8 mouse cellular contexts compared by ENCODE assay signal in the genomic region with DNA sequence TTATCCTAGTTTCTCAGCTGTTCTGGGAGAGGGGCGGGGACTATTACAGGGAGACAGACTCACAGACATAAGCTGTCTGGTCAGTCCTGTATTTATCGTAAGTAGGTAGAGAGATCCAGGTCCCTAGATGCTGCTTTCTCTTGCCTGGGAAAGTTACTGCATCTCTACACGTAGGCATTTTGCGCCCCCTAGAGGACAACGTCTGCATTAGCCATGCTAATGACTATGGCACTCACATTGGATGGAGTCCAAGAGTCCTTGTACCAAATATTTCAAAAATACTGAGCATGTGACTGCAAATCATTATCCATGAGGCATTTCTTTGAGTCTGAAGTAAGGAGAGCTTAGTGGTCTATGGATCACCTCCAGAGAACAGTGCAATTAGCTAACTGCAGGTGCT. TPM values are rescaled to one million over a fixed set of nuclear protein-coding genes. Genes with fewer than 3 reads are reported as not detected.
DNase-seq lines count a peak whose midpoint lies in the region; ATAC-seq and TF ChIP-seq lines count a peak whose summit lies in the region.

No protein-coding gene starts in this region.

- DNase-seq in midbrain, embryonic 11.5 days (ENCODE audit: low spot score, missing footprints) = peak; percentile 94
- peak; percentile 80 for DNase-seq in adrenal gland, adult 2 months
- DNase-seq in embryo, embryonic 10 days (ENCODE audit: low spot score) = peak; percentile 89
- DNase-seq in hindbrain, postnatal 0 days (ENCODE audit: low spot score) = peak; percentile 90
- DNase-seq in limb, embryonic 14.5 days (ENCODE audit: low spot score) = peak; percentile 83
- DNase-seq in right cerebral cortex, postnatal 10 days (ENCODE audit: low spot score in 2 of 2) = peak; percentile 67 to 73
- DNase-seq in urinary bladder, postnatal 4 days (ENCODE audit: low spot score in 2 of 2) = no peak

- WGBS in midbrain, embryonic 11.5 days = 24% methylated on average over 5 of the region's 5 CpGs
- WGBS in midbrain, embryonic 15.5 days = 20% methylated on average over 5 of the region's 5 CpGs
- 20% methylated on average over 5 of the region's 5 CpGs for WGBS in hindbrain, postnatal 0 days
- 16% methylated on average over 5 of the region's 5 CpGs for WGBS in limb, embryonic 14.5 days

- no peak for ATAC-seq in midbrain, embryonic 11.5 days (ENCODE audit: low FRiP score)
- ATAC-seq in midbrain, embryonic 15.5 days (replicated peaks) = no peak
- ATAC-seq in hindbrain, postnatal 0 days = peak; percentile 43; the same call in 1 of the 2 replicates
- ATAC-seq in limb, embryonic 14.5 days (ENCODE audit: low FRiP score, low read depth) = no peak

- no peak overlapping the region for H3K27ac ChIP-seq in midbrain, embryonic 11.5 days (ENCODE audit: low read depth, low read length)
- H3K27ac ChIP-seq in midbrain, embryonic 15.5 days = no peak overlapping the region
- H3K27ac ChIP-seq in hindbrain, postnatal 0 days = no peak overlapping the region
- H3K27ac ChIP-seq in limb, embryonic 14.5 days (replicated peaks; ENCODE audit: low read depth, low read length) = no peak overlapping the region

- no peak overlapping the region for H3K9ac ChIP-seq in midbrain, embryonic 11.5 days (ENCODE audit: low read length)
- H3K9ac ChIP-seq in midbrain, embryonic 15.5 days = no peak overlapping the region
- H3K9ac ChIP-seq in hindbrain, postnatal 0 days (replicated peaks; ENCODE audit: low read length) = no peak overlapping the region
- no peak overlapping the region for H3K9ac ChIP-seq in limb, embryonic 14.5 days (ENCODE audit: low read depth, low read length, severe bottlenecking)

- no peaks in the 10 kb centered on the region for H3K9me3 ChIP-seq in midbrain, embryonic 11.5 days (ENCODE audit: control insufficient read depth, low read length)
- no peaks in the 10 kb centered on the region for H3K9me3 ChIP-seq in midbrain, embryonic 15.5 days
- no peaks in the 10 kb centered on the region for H3K9me3 ChIP-seq in hindbrain, postnatal 0 days (ENCODE audit: low read length)
- no peaks in the 10 kb centered on the region for H3K9me3 ChIP-seq in limb, embryonic 14.5 days (ENCODE audit: control insufficient read depth, low read length)

- no peak overlapping the region for H3K4me3 ChIP-seq in midbrain, embryonic 11.5 days (ENCODE audit: low read depth, low read length)
- no peak overlapping the region for H3K4me3 ChIP-seq in midbrain, embryonic 15.5 days
- no peak overlapping the region for H3K4me3 ChIP-seq in hindbrain, postnatal 0 days (ENCODE audit: low read length)
- H3K4me3 ChIP-seq in limb, embryonic 14.5 days (replicated peaks; ENCODE audit: low read length) = no peak overlapping the region

- H3K4me2 ChIP-seq in midbrain, embryonic 11.5 days = no peak overlapping the region
- no peak overlapping the region for H3K4me2 ChIP-seq in midbrain, embryonic 15.5 days
- no peak overlapping the region for H3K4me2 ChIP-seq in hindbrain, postnatal 0 days (ENCODE audit: low read depth, low read length)
- no peak overlapping the region for H3K4me2 ChIP-seq in limb, embryonic 14.5 days (replicated peaks; ENCODE audit: low read depth, low read length, severe bottlenecking)

- H3K4me1 ChIP-seq in midbrain, embryonic 11.5 days (ENCODE audit: control insufficient read depth, insufficient read depth, low read length) = no peaks in the 10 kb centered on the region
- no peaks in the 10 kb centered on the region for H3K4me1 ChIP-seq in midbrain, embryonic 15.5 days
- no peaks in the 10 kb centered on the region for H3K4me1 ChIP-seq in hindbrain, postnatal 0 days (ENCODE audit: insufficient read depth, low read length)
- H3K4me1 ChIP-seq in limb, embryonic 14.5 days (ENCODE audit: control insufficient read depth, insufficient read depth, low read length) = 0 out of 2 replicates have a peak, but pooled peaks cover 4% of the 10 kb centered on the region

- TF ChIP-seq CTCF in hindbrain, postnatal 0 days (IDR thresholded peaks at IDR 0.05; ENCODE audit: low read depth) = peak; percentile 90

- no peaks in the 10 kb centered on the region for H3K36me3 ChIP-seq in midbrain, embryonic 11.5 days (ENCODE audit: control insufficient read depth, insufficient read depth, low read length)
- H3K36me3 ChIP-seq in midbrain, embryonic 15.5 days (replicated peaks) = no peaks in the 10 kb centered on the region
- no peaks in the 10 kb centered on the region for H3K36me3 ChIP-seq in hindbrain, postnatal 0 days (ENCODE audit: insufficient read depth, low read length)
- no peaks in the 10 kb centered on the region for H3K36me3 ChIP-seq in limb, embryonic 14.5 days (ENCODE audit: control insufficient read depth, insufficient read depth, low read length)

- TF ChIP-seq POLR2A in limb, embryonic 14.5 days (IDR thresholded peaks at IDR 0.05; ENCODE audit: borderline replicate concordance, extremely low read depth, insufficient read depth, insufficient read length) = no peak

- H3K27me3 ChIP-seq in midbrain, embryonic 11.5 days (ENCODE audit: control insufficient read depth, insufficient read depth, low read length) = no peaks in the 10 kb centered on the region
- H3K27me3 ChIP-seq in midbrain, embryonic 15.5 days (replicated peaks) = no peaks in the 10 kb centered on the region
- no peaks in the 10 kb centered on the region for H3K27me3 ChIP-seq in hindbrain, postnatal 0 days (ENCODE audit: insufficient read depth, low read length)
- H3K27me3 ChIP-seq in limb, embryonic 14.5 days (ENCODE audit: control insufficient read depth, insufficient read depth, low read length) = no peaks in the 10 kb centered on the region

RNA-seq across cellular contexts. Expression of gene Cnnm1, which starts 38.7 kb away (rescaled TPM):
- polyA plus RNA-seq in midbrain, embryonic 11.5 days (2014; fragmentation: Nextera tagmentation; extraction: Ambion mirVana) = 0.26 and 0.28 TPM in 2 replicates
- polyA plus RNA-seq in midbrain, embryonic 15.5 days (2015; fragmentation: Nextera tagmentation; extraction: Ambion mirVana) = 2.1 and 3.3 TPM in 2 replicates
- under 1 TPM; 0.29 to 0.48 TPM for total RNA-seq in adrenal gland, adult 2 months (2021)
- polyA plus RNA-seq in adrenal gland, adult 2 months (2012; rRNA removed) = 0.09 and 0.16 TPM in 2 replicates
- total RNA-seq in hindbrain, postnatal 0 days (2014; rRNA removed) = 8.2 and 9.6 TPM in 2 replicates
- polyA plus RNA-seq in hindbrain, postnatal 0 days (2015; fragmentation: Nextera tagmentation; extraction: Ambion mirVana) = 2.5 and 3.4 TPM in 2 replicates
- polyA plus RNA-seq in limb, embryonic 14.5 days (2012; rRNA removed) = 3.3 and 4.3 TPM in 2 replicates
- 1.3 and 1.7 TPM in 2 replicates for polyA plus RNA-seq in limb, embryonic 14.5 days (2014; fragmentation: Nextera tagmentation; extraction: Ambion mirVana)

RNA-seq across cellular contexts. Expression of gene Got1, which starts 45.5 kb away (rescaled TPM):
- 46.6 and 47.0 TPM in 2 replicates for polyA plus RNA-seq in midbrain, embryonic 11.5 days (2014; fragmentation: Nextera tagmentation; extraction: Ambion mirVana)
- polyA plus RNA-seq in midbrain, embryonic 15.5 days (2015; fragmentation: Nextera tagmentation; extraction: Ambion mirVana) = 94.6 and 97.8 TPM in 2 replicates
- total RNA-seq in adrenal gland, adult 2 months (2021) = 100 to 1,000 TPM; 153 to 283 TPM
- polyA plus RNA-seq in adrenal gland, adult 2 months (2012; rRNA removed) = 55.8 and 96.7 TPM in 2 replicates
- 120 and 132 TPM in 2 replicates for total RNA-seq in hindbrain, postnatal 0 days (2014; rRNA removed)
- 134 and 136 TPM in 2 replicates for polyA plus RNA-seq in hindbrain, postnatal 0 days (2015; fragmentation: Nextera tagmentation; extraction: Ambion mirVana)
- 21.9 and 24.5 TPM in 2 replicates for polyA plus RNA-seq in limb, embryonic 14.5 days (2012; rRNA removed)
- 20.3 and 21.1 TPM in 2 replicates for polyA plus RNA-seq in limb, embryonic 14.5 days (2014; fragmentation: Nextera tagmentation; extraction: Ambion mirVana)

Comparison
In these comparisons a context has a peak if more than half of its experiments do, and no peak if none do; other contexts are left out.
1. DNase-seq: peak in midbrain, embryonic 11.5 days (single experiment), adrenal gland, adult 2 months (single experiment), embryo, embryonic 10 days (single experiment), hindbrain, postnatal 0 days (single experiment), limb, embryonic 14.5 days (single experiment) and right cerebral cortex, postnatal 10 days (2 of 2); none in urinary bladder, postnatal 4 days (0 of 2).